In genomic region chr2:145196501-145197042, GRCm38 (mm10) we compare ENCODE assay signal across 18 mouse cellular contexts. TPM values are rescaled to one million over a fixed set of nuclear protein-coding genes. Genes with fewer than 3 reads are reported as not detected.
DNase-seq lines count a peak whose midpoint lies in the region; ATAC-seq and TF ChIP-seq lines count a peak whose summit lies in the region.
"Had no signal": no experiment of that assay in that cellular context is flagged by ENCODE, and none has a peak within 500 bp of the region (broad histone marks: within the 10 kb centered on the region; RNA-seq: fewer than 3 reads in every experiment).

No protein-coding gene starts in this region.

- TF ChIP-seq EP300 in liver, postnatal 0 days (IDR thresholded peaks at IDR 0.05; ENCODE audit: low read depth) = no peak

- H3K9me3 ChIP-seq in liver, embryonic 13.5 days (replicated peaks) = no peaks in the 10 kb centered on the region
- no peaks in the 10 kb centered on the region for H3K9me3 ChIP-seq in liver, postnatal 0 days (ENCODE audit: low read length)
- no peaks in the 10 kb centered on the region for H3K9me3 ChIP-seq in kidney, embryonic 15.5 days (replicated peaks)
- H3K9me3 ChIP-seq in intestine, postnatal 0 days (ENCODE audit: control insufficient read depth) = no peaks in the 10 kb centered on the region
- H3K9me3 ChIP-seq: forebrain, embryonic 12.5 days; heart, embryonic 15.5 days; limb, embryonic 10.5 days; midbrain, embryonic 15.5 days; neural tube, embryonic 12.5 days; stomach, embryonic 15.5 days had no signal

- H3K27me3 ChIP-seq in liver, embryonic 13.5 days = no peaks in the 10 kb centered on the region
- no peaks in the 10 kb centered on the region for H3K27me3 ChIP-seq in liver, postnatal 0 days (ENCODE audit: insufficient read depth, low read length)
- H3K27me3 ChIP-seq in kidney, embryonic 15.5 days = no peaks in the 10 kb centered on the region
- H3K27me3 ChIP-seq in intestine, postnatal 0 days (replicated peaks; ENCODE audit: control insufficient read depth, insufficient read depth, low read length) = no peaks in the 10 kb centered on the region
- H3K27me3 ChIP-seq: forebrain, embryonic 12.5 days; heart, embryonic 15.5 days; midbrain, embryonic 15.5 days; neural tube, embryonic 12.5 days; stomach, embryonic 15.5 days had no signal

- H3K9ac ChIP-seq in liver, embryonic 13.5 days = no peak overlapping the region
- H3K9ac ChIP-seq in liver, postnatal 0 days (replicated peaks) = no peak overlapping the region
- H3K9ac ChIP-seq in kidney, embryonic 15.5 days = no peak overlapping the region
- no peak overlapping the region for H3K9ac ChIP-seq in intestine, postnatal 0 days (ENCODE audit: low read depth, low read length)
- H3K9ac ChIP-seq: forebrain, embryonic 12.5 days; heart, embryonic 15.5 days; hindbrain, embryonic 14.5 days; liver, embryonic 14.5 days; midbrain, embryonic 15.5 days; neural tube, embryonic 12.5 days; stomach, embryonic 15.5 days had no signal

- no peaks in the 10 kb centered on the region for H3K36me3 ChIP-seq in liver, embryonic 13.5 days
- no peaks in the 10 kb centered on the region for H3K36me3 ChIP-seq in liver, postnatal 0 days (replicated peaks; ENCODE audit: insufficient read depth, low read length)
- H3K36me3 ChIP-seq in macrophage (ENCODE audit: inconsistent target) = no peaks in the 10 kb centered on the region
- H3K36me3 ChIP-seq in kidney, embryonic 15.5 days = no peaks in the 10 kb centered on the region
- H3K36me3 ChIP-seq in intestine, postnatal 0 days (ENCODE audit: control insufficient read depth, insufficient read depth) = no peaks in the 10 kb centered on the region
- H3K36me3 ChIP-seq: forebrain, embryonic 12.5 days; heart, embryonic 15.5 days; limb, embryonic 10.5 days; midbrain, embryonic 15.5 days; neural tube, embryonic 12.5 days; stomach, embryonic 15.5 days had no signal

- H3K27ac ChIP-seq in liver, embryonic 13.5 days = no peak overlapping the region
- no peak overlapping the region for H3K27ac ChIP-seq in liver, postnatal 0 days (ENCODE audit: low read depth)
- H3K27ac ChIP-seq in macrophage = peak overlapping the region; percentile 59
- no peak overlapping the region for H3K27ac ChIP-seq in kidney, embryonic 15.5 days
- no peak overlapping the region for H3K27ac ChIP-seq in intestine, postnatal 0 days (ENCODE audit: low read depth, low read length)
- H3K27ac ChIP-seq: forebrain, embryonic 12.5 days; heart, embryonic 15.5 days; hindbrain, embryonic 14.5 days; limb, embryonic 10.5 days; liver, embryonic 14.5 days; midbrain, embryonic 15.5 days; neural tube, embryonic 12.5 days; stomach, embryonic 15.5 days had no signal

- WGBS in liver, embryonic 13.5 days (ENCODE audit: insufficient replicate concordance) = 62% methylated on average over 7 of the region's 7 CpGs
- WGBS in liver, postnatal 0 days (ENCODE audit: insufficient replicate concordance) = 67% methylated on average over 7 of the region's 7 CpGs
- WGBS in macrophage (ENCODE audit: missing documents) = 72% methylated on average over 7 of the region's 7 CpGs
- 93% methylated on average over 7 of the region's 7 CpGs for WGBS in kidney, embryonic 15.5 days
- WGBS in intestine, postnatal 0 days = 89% methylated on average over 7 of the region's 7 CpGs

- 0 out of 2 replicates have a peak, but pooled peaks have one; percentile 18 for ATAC-seq in liver, embryonic 13.5 days (ENCODE audit: low read depth)
- no peak for ATAC-seq in liver, postnatal 0 days
- no peak for ATAC-seq in kidney, embryonic 15.5 days (replicated peaks; ENCODE audit: low FRiP score)
- no peak for ATAC-seq in intestine, postnatal 0 days
- ATAC-seq: midbrain, embryonic 15.5 days had no signal

- H3K79me2 ChIP-seq in macrophage (ENCODE audit: inconsistent target) = no peaks in the 10 kb centered on the region

- no peak overlapping the region for H3K4me2 ChIP-seq in liver, embryonic 13.5 days
- H3K4me2 ChIP-seq in liver, postnatal 0 days (ENCODE audit: low read depth, low read length) = no peak overlapping the region
- H3K4me2 ChIP-seq in kidney, embryonic 15.5 days = no peak overlapping the region
- no peak overlapping the region for H3K4me2 ChIP-seq in intestine, postnatal 0 days (replicated peaks; ENCODE audit: low read depth)
- H3K4me2 ChIP-seq: forebrain, embryonic 12.5 days; heart, embryonic 15.5 days; hindbrain, embryonic 14.5 days; midbrain, embryonic 15.5 days; neural tube, embryonic 12.5 days; stomach, embryonic 15.5 days had no signal

- peak; percentile 3 for DNase-seq in adrenal gland, adult 2 months
- DNase-seq in adrenal gland, postnatal 10 days = no peak
- DNase-seq in liver, embryonic 13.5 days = no peak
- DNase-seq in liver, postnatal 0 days = no peak
- DNase-seq in T-cell, adult 2 months (ENCODE audit: low spot score) = peak; percentile 15
- DNase-seq: cerebellum, adult 11-12 months; gastrocnemius, postnatal 14 days had no signal

- no peak for TF ChIP-seq CTCF in liver, postnatal 0 days (IDR thresholded peaks at IDR 0.05; ENCODE audit: low read depth)
- TF ChIP-seq CTCF in intestine, postnatal 0 days (IDR thresholded peaks at IDR 0.05; ENCODE audit: low read depth) = no peak

- no peaks in the 10 kb centered on the region; the same call in none of the 2 replicates for H3K4me1 ChIP-seq in liver, embryonic 13.5 days (replicated peaks)
- no peaks in the 10 kb centered on the region for H3K4me1 ChIP-seq in liver, postnatal 0 days (ENCODE audit: insufficient read depth)
- H3K4me1 ChIP-seq in kidney, embryonic 15.5 days = no peaks in the 10 kb centered on the region
- H3K4me1 ChIP-seq in intestine, postnatal 0 days (replicated peaks; ENCODE audit: control insufficient read depth, insufficient read depth, low read length) = no peaks in the 10 kb centered on the region
- H3K4me1 ChIP-seq: forebrain, embryonic 12.5 days; heart, embryonic 15.5 days; limb, embryonic 10.5 days; midbrain, embryonic 15.5 days; neural tube, embryonic 12.5 days; stomach, embryonic 15.5 days had no signal

- H3K4me3 ChIP-seq in liver, embryonic 13.5 days (replicated peaks) = no peak overlapping the region
- H3K4me3 ChIP-seq in liver, postnatal 0 days (ENCODE audit: low read depth, low read length) = no peak overlapping the region
- H3K4me3 ChIP-seq in macrophage (ENCODE audit: inconsistent target) = no peak overlapping the region
- H3K4me3 ChIP-seq in kidney, embryonic 15.5 days (replicated peaks) = no peak overlapping the region
- no peak overlapping the region for H3K4me3 ChIP-seq in intestine, postnatal 0 days (ENCODE audit: low read depth, low read length)
- H3K4me3 ChIP-seq: forebrain, embryonic 12.5 days; heart, embryonic 15.5 days; limb, embryonic 10.5 days; midbrain, embryonic 15.5 days; neural tube, embryonic 12.5 days; stomach, embryonic 15.5 days had no signal

RNA-seq across cellular contexts. Expression of gene Slc24a3, which starts 29.0 kb away (rescaled TPM):
- total RNA-seq in adrenal gland, adult 2 months (2021) = 10 to 100 TPM; 21.1 to 26.2 TPM
- 12.1 and 12.3 TPM in 2 replicates for polyA plus RNA-seq in adrenal gland, adult 2 months (2012; rRNA removed)
- 10 to 100 TPM; 36.7 to 37.2 TPM for total RNA-seq in adrenal gland, postnatal 10 days (2021)
- polyA plus RNA-seq in liver, embryonic 13.5 days (2015; fragmentation: Nextera tagmentation; extraction: Ambion mirVana) = 0.81 and 0.87 TPM in 2 replicates
- 0.40 TPM in 2 replicates for polyA plus RNA-seq in liver, postnatal 0 days (2015; fragmentation: Nextera tagmentation; extraction: Ambion mirVana)
- 1 to 10 TPM in 14 of 26 experiments, under 1 TPM in 9, not detected in 3; 0.27 to 6.8 (median 1.5) TPM for total RNA-seq in macrophage (2018; cell fraction: chromatin; rRNA removed)
- total RNA-seq in macrophage (2018; cell fraction: cytosol; rRNA removed) = 1 to 10 TPM in 13 of 26 experiments, under 1 TPM in 13; 0.24 to 3.6 (median 1.1) TPM
- 10 to 100 TPM in 1 of 26 experiments, 1 to 10 TPM in 13, under 1 TPM in 12; 0.29 to 12.8 (median 1.1) TPM for total RNA-seq in macrophage (2018; cell fraction: nucleus; rRNA removed)
- 0.62 to 11.1 TPM (median 3.1 TPM) in 3 replicates for polyA plus RNA-seq in macrophage (2018)
- polyA plus RNA-seq in kidney, embryonic 15.5 days (2015; fragmentation: Nextera tagmentation; extraction: Ambion mirVana) = 1.7 and 2.1 TPM in 2 replicates
- polyA plus RNA-seq in intestine, postnatal 0 days (2015; fragmentation: Nextera tagmentation; extraction: Ambion mirVana) = 6.5 and 7.0 TPM in 2 replicates

Comparison
In these comparisons a context has a peak if more than half of its experiments do, and no peak if none do; other contexts are left out.
1. DNase-seq: peak in adrenal gland, adult 2 months (single experiment) and T-cell, adult 2 months (single experiment); none in adrenal gland, postnatal 10 days (single experiment), liver, embryonic 13.5 days (single experiment) and liver, postnatal 0 days (single experiment).